Mouse (Mus musculus): ENCODE results near the gene Spout1.

DNA sequence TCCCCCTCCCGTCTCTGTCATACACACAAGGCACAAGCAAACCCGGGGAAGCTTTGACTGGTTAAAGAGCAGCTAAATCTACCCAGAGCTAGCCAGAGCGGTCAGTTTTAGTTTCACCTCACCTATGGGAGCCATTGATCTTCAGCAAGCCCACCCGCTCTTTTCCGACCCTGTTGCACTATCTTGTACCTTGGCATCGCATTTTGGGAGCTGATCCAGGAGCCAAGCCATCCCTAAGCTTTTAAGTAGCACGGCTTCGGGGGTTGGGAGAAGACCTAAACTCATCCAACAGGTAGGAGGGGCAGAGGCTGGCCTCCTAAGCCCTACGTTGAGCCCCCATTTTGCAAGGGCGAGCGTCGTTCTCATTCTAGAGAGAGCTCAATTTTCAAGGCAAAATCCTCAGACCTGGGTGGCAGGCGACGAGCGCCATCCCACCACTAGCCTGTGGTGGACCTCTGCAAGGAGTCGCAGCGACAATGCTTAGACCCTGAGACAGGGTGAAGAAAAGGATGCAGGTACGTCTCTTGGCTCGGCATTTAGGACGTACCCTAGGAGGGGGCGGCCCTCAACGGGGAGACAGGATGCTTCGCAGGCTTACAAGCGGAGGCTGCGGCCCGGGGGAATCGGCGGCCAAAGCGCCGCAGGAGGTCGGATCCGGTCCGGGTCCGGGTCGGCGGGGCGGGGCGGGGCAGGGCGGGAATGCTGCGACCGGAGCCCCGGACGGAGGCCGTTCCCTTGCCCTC, 54.4 kb downstream of the Spout1 start:
- TF ChIP-seq CTCF (IDR thresholded peaks at IDR 0.05; ENCODE audit: low read depth, low read length), result no peak
- no peak for TF ChIP-seq POLR2A (IDR thresholded peaks at IDR 0.05; ENCODE audit: borderline replicate concordance, low read depth, low read length)
